Mouse (Mus musculus): ENCODE results near the gene Hif3a. TPM values are rescaled to one million over a fixed set of nuclear protein-coding genes. Genes with fewer than 3 reads are reported as not detected.
A peak's percentile ranks its signal among the peaks of the same experiment; 100 is the strongest.

The Hif3a gene
- polyA plus RNA-seq, 1 experiment from 2014 or later, result 29.0 TPM

DNA sequence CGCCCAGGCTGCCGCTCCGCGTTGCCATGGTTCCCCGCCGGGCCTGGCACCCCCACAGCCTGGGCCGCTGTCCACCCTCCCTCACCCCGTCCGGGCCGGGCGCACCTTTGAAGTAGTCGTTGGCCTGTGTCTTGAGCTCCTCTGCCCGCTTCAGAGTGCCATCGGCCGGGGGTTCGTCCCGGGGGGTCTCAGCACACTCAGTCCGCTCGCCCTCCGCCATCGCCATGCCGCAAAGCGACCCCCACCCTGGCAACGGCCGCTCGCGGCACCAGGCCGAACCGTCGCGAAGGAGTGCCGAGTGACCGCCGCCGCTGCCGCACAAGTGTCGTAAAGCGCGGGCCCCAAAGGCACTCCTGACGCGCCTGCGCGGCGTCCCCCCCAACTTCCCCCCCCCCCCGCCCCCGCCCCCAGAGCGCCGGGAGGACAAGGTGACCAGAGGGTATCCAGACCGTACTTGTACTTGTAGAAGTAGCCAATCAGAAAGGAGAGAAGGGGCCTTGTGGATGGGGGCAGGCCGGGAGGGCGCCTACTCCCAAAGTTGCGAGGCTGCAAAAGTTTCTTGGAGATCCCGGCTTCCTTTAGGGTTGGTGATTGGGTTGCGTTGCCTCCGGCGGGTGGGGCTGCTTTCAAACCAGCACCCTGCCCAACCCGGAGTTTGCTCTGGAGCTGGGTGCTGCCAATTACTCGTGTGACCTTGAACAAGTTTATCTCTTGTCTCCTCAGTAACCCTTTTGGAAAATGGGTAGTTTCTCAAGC, 34.5 kb downstream of the Hif3a start, which contains the start of gene Ppp5c:
Gene Ppp5c, minus strand, starts transcription at position 337 of the 756 bp plus-strand sequence.
- H3K9me3 ChIP-seq, result no peaks in the 10 kb centered on the region
- H3K27ac ChIP-seq, result peak within 1 kb of the TSS; percentile 85
- no peaks in the 10 kb centered on the region for H3K27me3 ChIP-seq
- peaks cover 39% of the 10 kb centered on the region for H3K4me1 ChIP-seq
- peak within 1 kb of the TSS; percentile 78 for H3K9ac ChIP-seq
- under 1% methylated on average over 53 of the region's 58 CpGs for WGBS
- H3K4me3 ChIP-seq, result peak within 1 kb of the TSS; percentile 80
- peaks cover 41% of the 10 kb centered on the region for H3K36me3 ChIP-seq
- ATAC-seq (ENCODE audit: insufficient number of reproducible peaks, low FRiP score, low TSS enrichment, low read depth), result peak; percentile 73
- peak within 1 kb of the TSS; percentile 66 for H3K4me2 ChIP-seq

DNA sequence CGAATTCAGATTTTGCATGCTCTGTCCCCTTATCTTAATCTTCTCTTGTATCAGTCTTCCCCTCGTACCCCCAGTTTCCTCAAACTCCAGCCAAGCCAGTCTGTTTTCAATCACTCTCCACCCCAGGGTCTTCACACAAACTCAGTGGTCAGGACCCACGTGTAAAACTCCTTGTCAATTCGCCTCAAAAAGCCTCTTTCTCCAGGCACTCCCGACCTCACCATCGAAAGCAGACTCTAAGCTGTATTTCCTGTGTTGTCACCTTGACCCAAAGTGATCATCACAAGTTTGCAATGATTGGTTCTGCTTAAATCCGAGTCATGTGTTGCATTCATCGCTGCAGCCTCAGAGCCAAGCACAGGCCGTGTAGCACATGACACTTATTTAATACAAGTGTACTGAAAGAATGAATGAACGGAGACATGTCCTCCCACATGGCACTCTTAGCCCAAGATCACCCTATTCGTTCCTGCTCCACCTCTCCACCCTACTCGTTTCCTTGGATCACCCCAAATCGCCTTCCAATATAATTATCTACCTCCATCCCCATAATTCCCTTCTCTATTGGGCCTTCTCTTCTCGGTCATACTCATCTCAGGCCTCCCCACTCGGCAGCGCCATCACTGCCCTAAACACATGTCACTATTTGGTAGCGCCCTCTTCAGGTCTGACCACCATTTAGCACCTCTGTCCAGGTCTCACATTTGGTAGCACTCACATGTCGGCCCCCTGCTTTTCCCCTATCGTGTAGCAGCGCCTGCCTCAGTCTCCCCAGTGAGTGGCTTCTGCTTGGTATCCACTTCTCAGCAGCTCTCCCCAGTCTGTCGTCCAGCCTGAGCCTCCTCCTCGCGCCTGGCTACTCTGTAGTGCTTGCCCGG, 35.3 kb downstream of the Hif3a start:
- Histone ChIP-seq H3K9ac (peak overlapping the region; percentile 78), H3K4me3 (peak overlapping the region; percentile 80), H3K36me3 (peaks cover 41% of the 10 kb centered on the region), H3K27ac (peak overlapping the region; percentile 85), H3K9me3 (no peaks in the 10 kb centered on the region), H3K4me1 (peaks cover 39% of the 10 kb centered on the region), H3K27me3 (no peaks in the 10 kb centered on the region), H3K4me2 (peak overlapping the region; percentile 66)
- WGBS, result 5% methylated on average over 24 of the region's 24 CpGs
- ATAC-seq (ENCODE audit: insufficient number of reproducible peaks, low FRiP score, low TSS enrichment, low read depth), result peak; percentile 37

DNA sequence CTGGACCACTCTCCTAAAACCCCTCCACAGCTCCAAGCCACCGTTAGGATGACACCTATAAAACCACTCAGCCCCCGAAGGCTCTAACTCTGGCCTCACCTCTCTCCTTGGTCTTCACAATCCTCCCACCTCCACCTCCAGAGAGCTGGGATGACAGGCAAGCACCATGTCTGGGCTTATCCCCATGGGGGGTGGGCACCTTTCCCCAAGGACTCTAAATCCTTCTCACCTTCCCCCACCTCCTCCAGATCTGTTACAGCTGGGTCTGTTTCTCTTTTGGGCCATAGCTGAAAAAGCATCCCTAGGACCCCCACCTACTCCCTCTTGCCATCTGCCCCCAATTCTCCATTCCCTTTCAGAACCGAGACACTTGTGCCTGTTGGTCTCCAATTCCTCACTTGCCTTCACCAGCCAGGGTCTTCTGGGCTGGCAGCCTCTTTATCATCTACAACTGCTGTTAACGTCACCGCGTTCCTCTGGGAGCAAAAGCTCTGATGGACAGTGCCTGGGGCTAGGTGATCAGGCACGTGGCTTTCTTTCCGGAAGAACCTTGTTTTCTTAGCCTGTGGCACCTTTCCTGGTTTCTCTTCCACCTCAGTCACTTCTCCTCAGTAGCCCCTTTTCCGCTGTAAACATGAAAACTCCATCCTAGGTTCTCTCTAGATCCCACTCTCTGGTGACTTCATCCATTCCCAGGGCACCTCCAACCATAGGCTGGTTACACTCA, 36.2 kb downstream of the Hif3a start:
- no peaks in the 10 kb centered on the region for H3K27me3 ChIP-seq
- peaks cover 39% of the 10 kb centered on the region for H3K4me1 ChIP-seq
- no peak for ATAC-seq (ENCODE audit: insufficient number of reproducible peaks, low FRiP score, low TSS enrichment, low read depth)
- no peaks in the 10 kb centered on the region for H3K9me3 ChIP-seq
- no peak overlapping the region for H3K9ac ChIP-seq
- H3K4me2 ChIP-seq, result peak overlapping the region; percentile 66
- peaks cover 41% of the 10 kb centered on the region for H3K36me3 ChIP-seq
- peak overlapping the region; percentile 80 for H3K4me3 ChIP-seq
- 51% methylated on average over 9 of the region's 9 CpGs for WGBS
- no peak overlapping the region for H3K27ac ChIP-seq

DNA sequence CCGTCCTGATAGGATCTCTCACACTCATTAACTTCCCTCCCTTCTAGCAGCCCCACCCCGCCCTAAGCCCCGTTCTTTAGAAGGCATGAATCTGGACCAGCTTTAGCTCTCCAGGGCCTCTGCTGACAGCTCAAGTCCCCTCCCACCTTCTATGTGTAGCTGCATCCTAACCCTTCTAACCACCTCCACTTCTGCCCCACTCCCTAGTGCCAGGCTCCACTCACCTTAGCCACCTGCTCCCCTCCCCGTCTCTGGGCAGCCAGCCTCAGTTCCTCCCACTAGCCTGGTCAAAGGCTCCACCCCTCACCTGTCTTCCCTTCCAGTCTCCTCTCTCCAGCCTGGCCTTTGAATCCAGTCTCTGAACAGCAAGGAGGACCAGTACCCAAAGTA, 36.7 kb downstream of the Hif3a start:
- H3K9me3 ChIP-seq, result no peaks in the 10 kb centered on the region
- H3K36me3 ChIP-seq, result peaks cover 42% of the 10 kb centered on the region
- 46% methylated on average over 4 of the region's 4 CpGs for WGBS
- peak overlapping the region; percentile 30; the same call in 1 of the 2 replicates for H3K4me2 ChIP-seq
- no peaks in the 10 kb centered on the region for H3K27me3 ChIP-seq
- peak overlapping the region; percentile 79 for H3K27ac ChIP-seq
- ATAC-seq (ENCODE audit: insufficient number of reproducible peaks, low FRiP score, low TSS enrichment, low read depth), result no peak
- peaks cover 39% of the 10 kb centered on the region for H3K4me1 ChIP-seq
- H3K4me3 ChIP-seq, result no peak overlapping the region; the same call in 1 of the 2 replicates
- 0 out of 2 replicates have a peak overlapping the region, but pooled peaks have one; percentile 2 for H3K9ac ChIP-seq

DNA sequence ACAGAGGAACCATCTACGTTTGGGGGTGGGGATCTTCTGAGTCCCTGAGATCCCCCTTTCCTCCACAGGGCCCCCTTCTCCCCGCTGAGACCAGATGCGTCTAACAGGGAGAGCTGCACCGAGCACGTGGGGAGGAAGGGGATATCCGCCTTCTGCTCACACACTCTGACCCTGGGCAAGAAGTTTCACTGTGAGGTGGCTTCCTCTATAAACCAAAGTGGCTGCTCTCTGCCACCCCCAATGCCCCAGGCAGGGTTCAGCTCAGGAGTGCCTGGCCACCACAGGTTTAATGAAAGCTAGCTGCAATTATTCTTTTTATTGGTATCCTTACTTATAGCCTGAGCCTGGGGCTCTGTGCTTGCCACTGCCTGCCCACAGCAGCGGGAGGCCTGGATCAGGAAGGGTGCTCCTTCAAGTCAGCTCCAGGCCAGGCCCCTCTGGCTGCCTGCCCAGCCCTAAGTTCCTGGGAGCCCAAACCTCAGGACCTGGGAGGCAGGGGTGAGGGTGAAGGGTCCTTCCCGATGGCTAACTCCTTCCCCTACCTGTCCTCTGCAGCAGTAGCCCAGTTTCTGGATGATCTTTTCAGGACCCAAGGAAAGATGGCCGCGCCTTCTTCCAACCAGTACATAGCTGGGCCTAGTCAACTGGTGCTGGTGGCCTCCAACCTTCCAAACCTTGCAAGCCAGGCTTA, 37.3 kb downstream of the Hif3a start:
- Histone ChIP-seq H3K9me3 (no peaks in the 10 kb centered on the region), H3K9ac (0 out of 2 replicates have a peak overlapping the region, but pooled peaks have one; percentile 2), H3K27me3 (no peaks in the 10 kb centered on the region), H3K4me1 (peaks cover 39% of the 10 kb centered on the region), H3K4me2 (peak overlapping the region; percentile 30; the same call in 1 of the 2 replicates), H3K36me3 (peaks cover 46% of the 10 kb centered on the region), H3K27ac (peak overlapping the region; percentile 79), H3K4me3 (peak overlapping the region; percentile 7; the same call in 1 of the 2 replicates)
- 34% methylated on average over 10 of the region's 10 CpGs for WGBS
- no peak for ATAC-seq (ENCODE audit: insufficient number of reproducible peaks, low FRiP score, low TSS enrichment, low read depth)

DNA sequence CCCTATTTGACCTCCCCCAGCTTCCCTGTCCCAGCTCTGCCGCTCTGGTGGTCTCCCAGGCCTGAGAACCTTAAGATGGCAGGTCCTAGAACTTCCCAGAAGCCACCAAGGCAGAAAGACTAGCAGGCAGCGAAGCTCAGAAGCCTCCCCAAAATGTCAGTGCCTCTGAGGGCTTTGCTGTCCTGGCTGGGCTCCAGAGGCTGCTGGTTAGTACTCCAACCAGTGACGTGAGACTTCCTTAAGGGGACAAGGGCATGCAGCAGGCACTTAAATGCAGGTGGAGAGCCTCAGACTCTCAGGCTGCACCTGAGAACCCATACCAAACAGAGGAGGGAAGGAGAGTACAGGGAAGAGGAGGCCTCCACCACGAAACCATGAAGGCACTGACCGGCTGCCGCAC, 38.1 kb downstream of the Hif3a start:
- no peaks in the 10 kb centered on the region for H3K27me3 ChIP-seq
- H3K4me3 ChIP-seq, result no peak overlapping the region
- peaks cover 54% of the 10 kb centered on the region for H3K36me3 ChIP-seq
- H3K4me1 ChIP-seq, result peaks cover 39% of the 10 kb centered on the region
- H3K27ac ChIP-seq, result peak overlapping the region; percentile 40
- 72% methylated on average over 6 of the region's 6 CpGs for WGBS
- H3K4me2 ChIP-seq, result 0 out of 2 replicates have a peak overlapping the region, but pooled peaks have one; percentile 30
- H3K9ac ChIP-seq, result no peak overlapping the region
- H3K9me3 ChIP-seq, result no peaks in the 10 kb centered on the region
- no peak for ATAC-seq (ENCODE audit: insufficient number of reproducible peaks, low FRiP score, low TSS enrichment, low read depth)

DNA sequence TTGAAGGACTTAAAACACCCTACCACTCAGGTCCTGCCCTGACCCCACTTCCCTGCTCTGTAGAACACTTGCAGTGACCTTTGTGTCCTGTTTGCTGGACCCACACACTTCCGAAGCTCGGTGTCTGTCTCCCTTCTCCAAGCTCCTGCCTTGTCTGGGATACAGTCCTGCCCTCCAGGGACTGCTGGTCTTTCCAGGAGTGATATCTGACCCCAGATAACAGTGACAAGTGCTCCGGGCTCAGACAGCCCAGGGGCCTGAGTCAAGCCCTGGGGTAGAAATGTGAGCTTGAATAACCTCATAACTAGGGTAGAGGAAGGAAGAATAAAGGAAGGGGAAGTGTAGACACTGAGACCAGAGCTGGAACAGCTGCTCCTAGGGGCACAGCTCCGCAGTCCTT, 38.5 kb downstream of the Hif3a start:
- 66% methylated on average over 4 of the region's 4 CpGs for WGBS
- peak overlapping the region; percentile 40; the same call in 1 of the 2 replicates for H3K27ac ChIP-seq
- no peak overlapping the region for H3K9ac ChIP-seq
- no peak overlapping the region for H3K4me2 ChIP-seq
- H3K9me3 ChIP-seq, result no peaks in the 10 kb centered on the region
- no peak overlapping the region for H3K4me3 ChIP-seq
- ATAC-seq (ENCODE audit: insufficient number of reproducible peaks, low FRiP score, low TSS enrichment, low read depth), result no peak
- peaks cover 56% of the 10 kb centered on the region for H3K36me3 ChIP-seq
- H3K4me1 ChIP-seq, result peaks cover 39% of the 10 kb centered on the region
- H3K27me3 ChIP-seq, result no peaks in the 10 kb centered on the region

DNA sequence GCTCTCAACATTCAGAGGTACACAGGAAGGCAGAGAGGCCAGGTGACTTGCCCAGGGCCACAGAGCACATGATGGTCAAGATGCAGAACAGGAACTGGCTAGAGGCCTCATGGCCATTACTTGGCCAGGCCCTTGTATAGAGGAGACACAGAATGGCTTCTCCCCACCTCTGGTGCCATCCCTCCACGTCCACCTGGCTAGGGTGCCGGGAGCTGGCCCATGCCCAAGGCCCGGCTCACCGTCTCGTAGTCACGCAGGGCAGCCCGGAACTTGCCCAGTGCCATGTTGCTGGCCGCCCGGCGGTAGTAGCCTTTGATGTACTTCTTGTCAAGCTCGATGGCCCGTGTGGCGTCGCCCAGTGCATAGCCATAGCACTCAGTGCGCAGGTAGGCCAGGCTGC, 40.1 kb downstream of the Hif3a start:
- peaks cover 48% of the 10 kb centered on the region for H3K4me1 ChIP-seq
- no peak overlapping the region for H3K4me2 ChIP-seq
- no peaks in the 10 kb centered on the region for H3K9me3 ChIP-seq
- peaks cover 56% of the 10 kb centered on the region for H3K36me3 ChIP-seq
- 95% methylated on average over 15 of the region's 15 CpGs for WGBS
- no peak for ATAC-seq (ENCODE audit: insufficient number of reproducible peaks, low FRiP score, low TSS enrichment, low read depth)
- H3K9ac ChIP-seq, result no peak overlapping the region
- no peak overlapping the region for H3K27ac ChIP-seq
- no peaks in the 10 kb centered on the region for H3K27me3 ChIP-seq
- H3K4me3 ChIP-seq, result no peak overlapping the region

DNA sequence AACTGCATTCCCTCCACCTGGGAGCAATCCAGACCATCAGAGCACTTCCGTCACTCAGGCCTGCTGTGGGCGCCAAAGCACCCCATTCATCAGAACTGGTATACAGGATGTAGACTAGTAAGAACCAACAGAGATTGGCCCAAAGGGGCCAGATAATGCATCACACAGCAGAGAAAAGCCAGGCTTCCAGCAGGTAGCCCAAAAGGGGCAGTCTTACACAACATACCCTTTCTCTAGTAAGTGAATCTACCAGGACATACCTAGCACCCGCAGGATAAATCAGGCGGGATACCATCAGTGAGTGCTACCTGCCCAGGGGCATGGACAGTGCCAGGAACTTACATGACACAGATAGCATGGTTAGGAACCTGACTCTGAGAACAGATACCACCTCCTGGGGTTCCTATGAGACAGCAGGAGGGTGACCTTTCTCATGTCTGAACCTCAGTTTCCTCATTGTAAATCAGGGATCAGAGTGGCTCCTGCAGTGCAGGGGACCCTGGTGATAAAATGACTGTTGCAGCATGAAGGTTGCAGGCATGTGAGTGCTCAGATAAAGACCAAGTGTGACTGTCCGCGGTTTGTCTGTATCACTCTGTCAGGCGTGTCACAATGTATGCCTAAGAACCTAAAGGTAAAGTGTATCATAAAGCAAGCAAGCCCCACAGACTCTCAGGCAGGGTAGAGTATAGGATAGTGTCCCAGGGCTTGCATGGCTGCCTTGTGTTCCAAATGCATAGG, 42.6 kb downstream of the Hif3a start:
- 90% methylated on average over 7 of the region's 7 CpGs for WGBS
- H3K36me3 ChIP-seq, result peaks cover 79% of the 10 kb centered on the region
- no peak overlapping the region for H3K4me3 ChIP-seq
- no peaks in the 10 kb centered on the region for H3K27me3 ChIP-seq
- ATAC-seq (ENCODE audit: insufficient number of reproducible peaks, low FRiP score, low TSS enrichment, low read depth), result no peak
- peaks cover 40% of the 10 kb centered on the region for H3K4me1 ChIP-seq
- H3K9me3 ChIP-seq, result no peaks in the 10 kb centered on the region
- no peak overlapping the region for H3K27ac ChIP-seq
- no peak overlapping the region for H3K4me2 ChIP-seq
- no peak overlapping the region for H3K9ac ChIP-seq

DNA sequence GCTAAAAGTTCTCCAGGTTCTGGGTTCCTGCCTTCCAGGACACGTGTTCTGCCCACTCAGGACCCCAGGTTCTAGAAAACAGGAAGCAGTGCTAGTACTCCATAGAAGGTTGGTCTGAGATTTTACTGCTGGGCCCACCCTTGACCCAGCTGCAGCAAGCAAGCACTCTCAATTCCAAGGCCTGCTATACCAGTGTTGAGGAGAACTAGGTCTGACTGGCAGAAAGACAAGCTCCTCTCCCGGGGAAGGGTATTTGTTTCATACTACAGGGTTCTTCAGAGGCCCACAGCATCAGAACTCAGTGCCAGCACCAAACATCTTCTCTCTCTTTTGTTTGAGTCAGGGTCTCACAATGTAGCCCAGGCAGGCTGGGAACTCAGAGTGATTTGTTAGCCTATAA, 44.3 kb downstream of the Hif3a start:
- H3K4me1 ChIP-seq, result peaks cover 26% of the 10 kb centered on the region
- H3K27ac ChIP-seq, result peak overlapping the region; percentile 75
- H3K36me3 ChIP-seq, result peaks cover 79% of the 10 kb centered on the region
- no peak overlapping the region for H3K9ac ChIP-seq
- H3K27me3 ChIP-seq, result no peaks in the 10 kb centered on the region
- no peak overlapping the region for H3K4me3 ChIP-seq
- H3K9me3 ChIP-seq, result no peaks in the 10 kb centered on the region
- WGBS, result 92% methylated on average over 2 of the region's 2 CpGs
- no peak for ATAC-seq (ENCODE audit: insufficient number of reproducible peaks, low FRiP score, low TSS enrichment, low read depth)
- no peak overlapping the region for H3K4me2 ChIP-seq
